Mouse (Mus musculus) intestine, postnatal 0 days (tissue): ENCODE measurements around the gene Dock9. TPM values are rescaled to one million over a fixed set of nuclear protein-coding genes. Genes with fewer than 3 reads are reported as not detected.

Source experiments
- ATAC-seq: fragments of 200-750 bp; cut with Nextera tagmentation; 2 replicates; pipeline ENCODE4 v1.8.0; 2017; ENCODE audit warnings: mild to moderate bottlenecking, moderate TSS enrichment, moderate library complexity
- H3K27ac ChIP-seq: fragments of 300-500 bp; sonication (generic); 2 replicates; pipeline ENCODE4 v1.5.1; 2014; ENCODE audit warnings: mild to moderate bottlenecking, low read depth, low read length, moderate library complexity
- H3K27me3 ChIP-seq: fragments of 300-500 bp; sonication (generic); replicated peaks from 2 replicates; pipeline ENCODE4 v1.6.1; 2014; ENCODE audit warnings: low read length, mixed read lengths; ENCODE audit not compliant: control insufficient read depth, insufficient read depth
- H3K36me3 ChIP-seq: fragments of 300-500 bp; sonication (generic); 2 replicates; pipeline ENCODE4 v1.6.1; 2014; ENCODE audit warnings: mild to moderate bottlenecking, moderate library complexity; ENCODE audit not compliant: control insufficient read depth, insufficient read depth
- H3K4me1 ChIP-seq: fragments of 300-500 bp; sonication (generic); replicated peaks from 2 replicates; pipeline ENCODE4 v1.6.1; 2014; ENCODE audit warnings: antibody characterized with exemption, low read length, mixed read lengths; ENCODE audit not compliant: control insufficient read depth, insufficient read depth
- H3K4me2 ChIP-seq: fragments of 300-500 bp; sonication (generic); replicated peaks from 2 replicates; pipeline ENCODE4 v1.6.1; 2014; ENCODE audit warnings: low read depth, mild to moderate bottlenecking, moderate library complexity
- H3K4me3 ChIP-seq: fragments of 300-500 bp; sonication (generic); 2 replicates; pipeline ENCODE4 v1.5.1; 2014; ENCODE audit warnings: low read depth, low read length
- H3K9ac ChIP-seq: fragments of 300-500 bp; sonication (generic); 2 replicates; pipeline ENCODE4 v1.6.1; 2014; ENCODE audit warnings: mild to moderate bottlenecking, low read depth, low read length
- H3K9me3 ChIP-seq: fragments of 300-500 bp; sonication (generic); 2 replicates; pipeline ENCODE4 v1.6.1; 2016; ENCODE audit warnings: mixed run types; ENCODE audit not compliant: control insufficient read depth
- CTCF ChIP-seq: sonication (generic); IDR thresholded peaks from 2 replicates; pipeline ENCODE4 v1.5.1; 2016; ENCODE audit warnings: low read depth, mild to moderate bottlenecking, control low read depth, antibody characterized with exemption, moderate library complexity
- WGBS: fragments of 180-500 bp; shearing (Covaris S2); extraction: QIAGEN DNeasy Blood & Tissue Kit; methylation state at CpG from one replicate; pipeline ENCODE4 v1.1.7; 2014; 5-methylcytosine and 5-hydroxymethylcytosine counted together
- polyA plus RNA-seq: library from polyadenylated mRNA; unstranded; fragments of >200 nt; fragmentation: Nextera tagmentation; extraction: Ambion mirVana; gene quantifications from 2 replicates; pipeline ENCODE4 v1.2.1, GENCODE M21; 2015

Dock9 gene
- polyA plus RNA-seq, 1 experiment from 2014 or later, result 6.2 TPM

GRCm38 (mm10) chr14:121795536-121795935 lies 2.1 kb downstream of the Dock9 start:
- no peak for ATAC-seq
- H3K36me3 ChIP-seq, result no peaks in the 10 kb centered on the region
- WGBS, result 66% methylated on average over 7 of the region's 7 CpGs
- no peaks in the 10 kb centered on the region for H3K27me3 ChIP-seq
- no peak overlapping the region for H3K9ac ChIP-seq
- H3K27ac ChIP-seq, result no peak overlapping the region
- no peak for TF ChIP-seq CTCF
- peak overlapping the region; percentile 92; the same call in 1 of the 2 replicates for H3K4me2 ChIP-seq
- no peak overlapping the region for H3K4me3 ChIP-seq
- peaks cover 7% of the 10 kb centered on the region; the same call in 1 of the 2 replicates for H3K4me1 ChIP-seq
- no peaks in the 10 kb centered on the region for H3K9me3 ChIP-seq

DNA sequence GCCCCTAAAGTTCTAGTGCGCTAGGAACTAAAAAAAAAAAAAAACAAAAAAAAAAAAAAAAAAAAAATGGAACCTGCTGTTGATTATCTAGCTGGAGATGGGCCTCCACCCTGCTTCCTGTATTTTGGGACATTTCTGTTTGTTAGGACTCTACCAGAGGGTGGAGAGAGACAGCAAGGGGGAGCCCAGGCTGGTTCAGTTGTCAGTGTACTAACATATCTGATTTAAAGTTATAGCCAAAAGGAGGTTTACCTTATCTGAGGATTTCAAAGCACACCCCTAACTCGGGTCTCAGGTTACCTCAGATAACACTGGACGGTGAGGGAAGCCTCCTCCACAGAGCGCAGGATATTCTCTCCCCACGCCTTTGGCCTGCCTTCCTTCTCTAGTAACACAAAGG lies 4.0 kb downstream of the Dock9 start:
- Histone ChIP-seq H3K9me3 (no peaks in the 10 kb centered on the region), H3K4me2 (no peak overlapping the region), H3K9ac (no peak overlapping the region), H3K27ac (no peak overlapping the region), H3K36me3 (no peaks in the 10 kb centered on the region), H3K4me1 (peaks cover 11% of the 10 kb centered on the region; the same call in 1 of the 2 replicates), H3K27me3 (no peaks in the 10 kb centered on the region), H3K4me3 (no peak overlapping the region)
- TF ChIP-seq CTCF, result no peak
- no peak for ATAC-seq
- WGBS, result 64% methylated on average over 5 of the region's 5 CpGs

DNA sequence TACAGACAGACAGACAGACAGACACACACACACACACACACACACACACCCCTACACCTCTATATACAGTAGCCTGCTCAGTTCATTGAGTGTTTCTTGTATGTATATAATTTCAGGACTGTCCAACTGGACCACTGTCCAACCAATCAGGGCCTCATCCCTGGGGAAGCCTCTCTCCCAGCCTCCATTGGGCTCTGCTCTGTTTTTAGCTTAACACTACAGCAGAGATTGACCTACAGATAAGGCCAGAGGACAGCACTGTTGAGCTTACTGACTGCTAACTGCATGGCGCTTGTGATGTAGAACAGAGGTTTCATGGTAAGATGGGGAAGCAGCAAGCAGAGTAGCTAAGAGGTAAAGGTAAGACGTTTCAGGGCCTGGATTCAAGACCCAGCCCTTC lies 5.7 kb downstream of the Dock9 start:
- no peaks in the 10 kb centered on the region for H3K36me3 ChIP-seq
- H3K4me1 ChIP-seq, result peaks cover 8% of the 10 kb centered on the region; the same call in 1 of the 2 replicates
- H3K9me3 ChIP-seq, result no peaks in the 10 kb centered on the region
- no peak overlapping the region for H3K4me2 ChIP-seq
- no peak overlapping the region for H3K27ac ChIP-seq
- TF ChIP-seq CTCF, result no peak
- no peak for ATAC-seq
- WGBS, result 76% methylated on average over 2 of the region's 2 CpGs
- no peak overlapping the region for H3K9ac ChIP-seq
- no peaks in the 10 kb centered on the region for H3K27me3 ChIP-seq
- H3K4me3 ChIP-seq, result no peak overlapping the region

DNA sequence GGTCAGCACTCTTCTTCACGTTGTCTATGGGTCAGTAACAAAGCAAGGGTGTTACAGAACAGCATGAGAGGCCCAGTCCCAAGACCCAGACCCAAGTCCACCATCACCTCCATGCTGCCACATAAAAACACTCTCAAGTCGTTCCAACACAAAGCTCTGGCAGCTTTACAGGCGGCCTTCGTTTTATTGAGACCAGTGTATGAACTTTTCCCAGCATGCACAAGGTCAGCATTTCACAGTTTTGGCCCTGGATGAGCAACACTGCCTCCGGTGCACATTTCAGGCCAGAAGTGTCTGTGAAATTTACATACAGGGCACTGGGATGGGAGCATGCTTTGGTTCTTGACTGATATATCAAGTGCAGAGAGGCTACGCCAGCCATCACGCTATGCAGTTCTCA lies 6.5 kb downstream of the Dock9 start:
- ATAC-seq, result no peak
- no peak for TF ChIP-seq CTCF
- Histone ChIP-seq H3K9me3 (no peaks in the 10 kb centered on the region), H3K36me3 (no peaks in the 10 kb centered on the region; the same call in 1 of the 2 replicates), H3K9ac (no peak overlapping the region), H3K4me3 (no peak overlapping the region), H3K4me1 (0 out of 2 replicates have a peak, but pooled peaks cover 4% of the 10 kb centered on the region), H3K4me2 (no peak overlapping the region), H3K27me3 (no peaks in the 10 kb centered on the region), H3K27ac (no peak overlapping the region)
- 68% methylated on average over 7 of the region's 7 CpGs for WGBS

- H3K27me3 ChIP-seq, result no peaks in the 10 kb centered on the region
- no peaks in the 10 kb centered on the region; the same call in 1 of the 2 replicates for H3K36me3 ChIP-seq
- no peak for TF ChIP-seq CTCF
- H3K9ac ChIP-seq, result no peak overlapping the region
- 0 out of 2 replicates have a peak, but pooled peaks cover 4% of the 10 kb centered on the region for H3K4me1 ChIP-seq
- no peak overlapping the region for H3K27ac ChIP-seq
- no peaks in the 10 kb centered on the region for H3K9me3 ChIP-seq
- ATAC-seq, result no peak
- no peak overlapping the region for H3K4me2 ChIP-seq
- H3K4me3 ChIP-seq, result no peak overlapping the region
- 72% methylated on average over 3 of the region's 3 CpGs for whole genome bisulfite sequencing
These were observed 8.4 kb downstream of the Dock9 start for GRCm38 (mm10) chr14:121789273-121789672.

DNA sequence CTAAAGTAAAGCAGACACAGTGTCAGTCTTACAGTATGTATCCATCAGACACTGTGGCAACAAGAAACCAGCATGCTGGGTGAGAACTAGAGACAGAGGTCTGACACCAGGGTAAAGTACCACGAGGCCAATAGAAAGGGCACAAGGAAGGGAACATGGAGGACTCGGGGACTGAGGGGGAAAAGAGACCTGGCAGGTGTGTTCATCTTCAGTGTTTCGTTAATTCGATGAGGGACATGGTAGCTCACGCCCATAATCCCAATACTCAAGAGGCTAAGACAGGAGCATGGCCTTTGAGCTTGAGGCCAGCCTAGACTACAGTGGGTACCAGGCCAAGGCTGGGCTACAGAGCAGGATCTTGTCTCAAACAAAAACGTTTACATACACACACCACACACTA lies 9.2 kb downstream of the Dock9 start:
- H3K4me1 ChIP-seq, result 0 out of 2 replicates have a peak, but pooled peaks cover 4% of the 10 kb centered on the region
- H3K4me2 ChIP-seq, result no peak overlapping the region
- H3K36me3 ChIP-seq, result no peaks in the 10 kb centered on the region; the same call in 1 of the 2 replicates
- H3K27me3 ChIP-seq, result no peaks in the 10 kb centered on the region
- no peak for ATAC-seq
- TF ChIP-seq CTCF, result no peak
- WGBS, result 89% methylated on average over 6 of the region's 6 CpGs
- H3K27ac ChIP-seq, result no peak overlapping the region
- H3K9me3 ChIP-seq, result no peaks in the 10 kb centered on the region
- no peak overlapping the region for H3K4me3 ChIP-seq
- no peak overlapping the region for H3K9ac ChIP-seq

DNA sequence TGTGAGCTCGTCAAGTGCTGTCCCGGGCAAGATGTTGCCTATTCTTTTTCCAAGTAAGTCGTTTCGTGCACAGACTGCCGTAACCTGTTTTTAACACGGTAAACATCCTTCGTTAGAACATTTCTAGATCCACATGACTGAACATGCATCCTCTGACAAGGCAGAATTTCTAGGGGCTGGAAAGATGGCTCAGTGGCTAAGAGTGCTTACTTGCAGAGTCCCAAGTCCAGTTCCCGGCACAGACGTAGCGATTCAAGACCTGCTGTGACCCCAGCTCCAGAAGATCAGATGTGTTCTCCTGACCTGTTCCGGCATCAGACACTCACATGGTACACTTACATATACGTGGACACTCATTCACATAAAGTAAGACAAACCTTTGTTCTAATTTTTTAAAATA lies 10.2 kb downstream of the Dock9 start:
- Histone ChIP-seq H3K9me3 (no peaks in the 10 kb centered on the region), H3K4me2 (no peak overlapping the region), H3K36me3 (no peaks in the 10 kb centered on the region; the same call in 1 of the 2 replicates), H3K27me3 (no peaks in the 10 kb centered on the region), H3K4me1 (0 out of 2 replicates have a peak, but pooled peaks cover 4% of the 10 kb centered on the region), H3K9ac (no peak overlapping the region), H3K27ac (no peak overlapping the region), H3K4me3 (no peak overlapping the region)
- no peak for TF ChIP-seq CTCF
- 77% methylated on average over 12 of the region's 12 CpGs for WGBS
- ATAC-seq, result no peak
